Comparison of ENCODE assay signal across 28 mouse cellular contexts in genomic region chr8:110824861-110825260, GRCm38 (mm10). TPM values are rescaled to one million over a fixed set of nuclear protein-coding genes. Genes with fewer than 3 reads are reported as not detected.
DNase-seq lines count a peak whose midpoint lies in the region; ATAC-seq and TF ChIP-seq lines count a peak whose summit lies in the region.
"Had no signal": no experiment of that assay in that cellular context is flagged by ENCODE, and none has a peak within 500 bp of the region (broad histone marks: within the 10 kb centered on the region; RNA-seq: fewer than 3 reads in every experiment).

No protein-coding gene starts in this region.

- no peak for TF ChIP-seq POLR2A in myocyte (IDR thresholded peaks at IDR 0.05; ENCODE audit: insufficient read length, low read depth)

- peak overlapping the region; percentile 29 for H3K27ac ChIP-seq in gastrocnemius, adult 2 months
- no peak overlapping the region for H3K27ac ChIP-seq in hindbrain, embryonic 13.5 days
- no peak overlapping the region for H3K27ac ChIP-seq in kidney, embryonic 16.5 days (ENCODE audit: low read length)
- H3K27ac ChIP-seq: embryonic facial prominence, embryonic 10.5 days; embryonic facial prominence, embryonic 13.5 days; forebrain, embryonic 10.5 days; forebrain, embryonic 13.5 days; hindbrain, embryonic 10.5 days; hindbrain, embryonic 14.5 days; hindbrain, postnatal 0 days had no signal

- no peak for TF ChIP-seq CTCF in gastrocnemius, adult 2 months (IDR thresholded peaks at IDR 0.05)

- H3K79me2 ChIP-seq in myocyte (ENCODE audit: control insufficient read depth, insufficient read depth), result peaks cover 77% of the 10 kb centered on the region

- H3K9ac ChIP-seq in hindbrain, embryonic 13.5 days, result no peak overlapping the region
- no peak overlapping the region for H3K9ac ChIP-seq in kidney, embryonic 16.5 days (replicated peaks; ENCODE audit: low read length)
- H3K9ac ChIP-seq: embryonic facial prominence, embryonic 13.5 days; forebrain, embryonic 13.5 days; hindbrain, embryonic 14.5 days had no signal

- ATAC-seq in hindbrain, embryonic 13.5 days (ENCODE audit: low FRiP score), result no peak
- ATAC-seq in kidney, embryonic 16.5 days (ENCODE audit: low FRiP score, low TSS enrichment), result no peak
- ATAC-seq: CD4-positive, CD25-positive, alpha-beta regulatory T cell, adult 4 months; forebrain, embryonic 13.5 days; forebrain, embryonic 16.5 days; hindbrain, postnatal 0 days; inflammation-experienced regulatory T-cells, adult 6 months; intestine, embryonic 16.5 days; Patski had no signal

- H3K4me2 ChIP-seq in myocyte (ENCODE audit: low read depth), result peak overlapping the region; percentile 57
- H3K4me2 ChIP-seq in hindbrain, embryonic 13.5 days, result no peak overlapping the region
- H3K4me2 ChIP-seq in kidney, embryonic 16.5 days (replicated peaks; ENCODE audit: low read depth, low read length), result no peak overlapping the region
- H3K4me2 ChIP-seq: embryonic facial prominence, embryonic 13.5 days; forebrain, embryonic 13.5 days; heart, embryonic 11.5 days; hindbrain, embryonic 14.5 days had no signal

- H3K27me3 ChIP-seq in myocyte (ENCODE audit: control insufficient read depth, insufficient read depth, insufficient read length), result no peaks in the 10 kb centered on the region
- no peaks in the 10 kb centered on the region for H3K27me3 ChIP-seq in hindbrain, embryonic 13.5 days
- H3K27me3 ChIP-seq in kidney, embryonic 16.5 days (ENCODE audit: insufficient read depth, low read length), result no peaks in the 10 kb centered on the region
- H3K27me3 ChIP-seq: embryonic facial prominence, embryonic 13.5 days; forebrain, embryonic 13.5 days; Patski had no signal

- intact Hi-C loops in gastrocnemius, adult 2 months (cut with DNase I), result no loop called here

- 93% methylated on average over 1 of the region's 1 CpGs for WGBS in hindbrain, embryonic 13.5 days
- 88% methylated on average over 1 of the region's 1 CpGs for WGBS in kidney, embryonic 16.5 days

- peaks cover 83% of the 10 kb centered on the region for H3K36me3 ChIP-seq in myocyte (ENCODE audit: control insufficient read depth, insufficient read depth)
- peaks cover 95% of the 10 kb centered on the region for H3K36me3 ChIP-seq in hindbrain, embryonic 13.5 days
- H3K36me3 ChIP-seq in kidney, embryonic 16.5 days (ENCODE audit: insufficient read depth, low read length), result peaks cover 83% of the 10 kb centered on the region

- no peaks in the 10 kb centered on the region for H3K9me3 ChIP-seq in hindbrain, embryonic 13.5 days
- H3K9me3 ChIP-seq in kidney, embryonic 16.5 days (ENCODE audit: low read length), result no peaks in the 10 kb centered on the region
- H3K9me3 ChIP-seq: embryonic facial prominence, embryonic 10.5 days; embryonic facial prominence, embryonic 13.5 days; forebrain, embryonic 10.5 days; forebrain, embryonic 13.5 days; hindbrain, embryonic 10.5 days had no signal

- no peak for DNase-seq in gastrocnemius, adult 2 months
- DNase-seq in gastrocnemius, adult 18-20 months (ENCODE audit: low spot score), result no peak
- peak; percentile 62 for DNase-seq in brain, adult 2 months (ENCODE audit: low read depth, low spot score)
- DNase-seq: adrenal gland, adult 2 months; adrenal gland, postnatal 14 days; cerebellum, adult 11-12 months; cerebellum, adult 8-10 months; cerebellum, postnatal 10 days; cerebellum, postnatal 36 days; embryo, embryonic 11 days; gastrocnemius, postnatal 14 days; kidney, adult 18-20 months had no signal

- H3K4me1 ChIP-seq in hindbrain, embryonic 13.5 days (replicated peaks), result no peaks in the 10 kb centered on the region
- H3K4me1 ChIP-seq in kidney, embryonic 16.5 days (ENCODE audit: insufficient read depth, low read length), result no peaks in the 10 kb centered on the region
- H3K4me1 ChIP-seq: embryonic facial prominence, embryonic 10.5 days; embryonic facial prominence, embryonic 13.5 days; forebrain, embryonic 10.5 days; forebrain, embryonic 13.5 days; hindbrain, embryonic 10.5 days had no signal

- H3ac ChIP-seq in myocyte (ENCODE audit: control insufficient read depth, insufficient read length), result no peak overlapping the region

- no peak overlapping the region for H3K4me3 ChIP-seq in gastrocnemius, adult 2 months
- H3K4me3 ChIP-seq in myocyte, result no peak overlapping the region
- H3K4me3 ChIP-seq in hindbrain, embryonic 13.5 days, result no peak overlapping the region
- no peak overlapping the region for H3K4me3 ChIP-seq in kidney, embryonic 16.5 days (ENCODE audit: low read length)
- H3K4me3 ChIP-seq: embryonic facial prominence, embryonic 10.5 days; embryonic facial prominence, embryonic 13.5 days; forebrain, embryonic 10.5 days; forebrain, embryonic 13.5 days; hindbrain, embryonic 10.5 days had no signal

TF ChIP-seq in myocyte, 11 proteins besides CTCF, POLR2A, EP300 and RAD21:
- TF ChIP-seq POLR2AphosphoS2 (IDR thresholded peaks at IDR 0.05; ENCODE audit: insufficient read length, low read depth) (no peak), TCF12 (IDR thresholded peaks at IDR 0.05; ENCODE audit: insufficient read depth, poor library complexity, severe bottlenecking) (no peak), E2F4 (IDR thresholded peaks at IDR 0.05; ENCODE audit: insufficient read depth) (no peak), CEBPB (IDR thresholded peaks at IDR 0.05; ENCODE audit: insufficient read depth, poor library complexity, severe bottlenecking) (no peak), MYOD1 (IDR thresholded peaks at IDR 0.05; ENCODE audit: control insufficient read depth in 1 of 3, insufficient read length in 2 of 3, low read depth in 2 of 3) (no peak), SRF (IDR thresholded peaks at IDR 0.05; ENCODE audit: control insufficient read depth, insufficient read length, low read depth) (no peak), TCF3 (IDR thresholded peaks at IDR 0.05; ENCODE audit: insufficient read length, low read depth) (no peak), MAX (IDR thresholded peaks at IDR 0.05; ENCODE audit: low read depth) (no peak), MYOG (IDR thresholded peaks at IDR 0.05; ENCODE audit: control insufficient read depth in 1 of 3, insufficient read depth in 1 of 3, insufficient read length in 2 of 3, low read depth in 2 of 3) (no peak), REST (IDR thresholded peaks at IDR 0.05; ENCODE audit: insufficient read depth, insufficient read length) (no peak), USF1 (IDR thresholded peaks at IDR 0.05; ENCODE audit: low read depth) (no peak)

RNA-seq across cellular contexts. Expression of gene Il34, which starts 19.1 kb away (rescaled TPM):
- total RNA-seq in gastrocnemius, adult 2 months (2021), result 1 to 10 TPM; 5.2 TPM
- total RNA-seq in gastrocnemius, adult 18-20 months (2021), result 1 to 10 TPM; 5.2 to 5.7 TPM
- 13.4 TPM for polyA plus RNA-seq in myocyte (2012; fragmentation: generic; extraction: Trizol)
- polyA plus RNA-seq in hindbrain, embryonic 13.5 days (2015; fragmentation: Nextera tagmentation; extraction: Ambion mirVana), result 2.7 and 2.8 TPM in 2 replicates
- 3.0 and 3.2 TPM in 2 replicates for polyA plus RNA-seq in kidney, embryonic 16.5 days (2015; fragmentation: Nextera tagmentation; extraction: Ambion mirVana)
- polyA plus RNA-seq: CD4-positive, CD25-positive, alpha-beta regulatory T cell, adult 4 months; inflammation-experienced regulatory T-cells, adult 6 months had no signal

RNA-seq across cellular contexts. Expression of gene Cog4, which starts 21.5 kb away (rescaled TPM):
- total RNA-seq in gastrocnemius, adult 2 months (2021), result 10 to 100 TPM; 60.3 to 64.2 TPM
- 10 to 100 TPM; 63.7 to 63.8 TPM for total RNA-seq in gastrocnemius, adult 18-20 months (2021)
- 71.6 TPM for polyA plus RNA-seq in myocyte (2012; fragmentation: generic; extraction: Trizol)
- polyA plus RNA-seq in hindbrain, embryonic 13.5 days (2015; fragmentation: Nextera tagmentation; extraction: Ambion mirVana), result 71.9 and 77.8 TPM in 2 replicates
- 86.9 and 88.5 TPM in 2 replicates for polyA plus RNA-seq in kidney, embryonic 16.5 days (2015; fragmentation: Nextera tagmentation; extraction: Ambion mirVana)

RNA-seq across cellular contexts. Expression of gene Sf3b3, which starts 21.7 kb away (rescaled TPM):
- total RNA-seq in gastrocnemius, adult 2 months (2021), result 10 to 100 TPM; 16.9 to 19.7 TPM
- 10 to 100 TPM; 13.2 to 16.1 TPM for total RNA-seq in gastrocnemius, adult 18-20 months (2021)
- 47.7 TPM for polyA plus RNA-seq in myocyte (2012; fragmentation: generic; extraction: Trizol)
- polyA plus RNA-seq in hindbrain, embryonic 13.5 days (2015; fragmentation: Nextera tagmentation; extraction: Ambion mirVana), result 106 and 109 TPM in 2 replicates
- 175 and 182 TPM in 2 replicates for polyA plus RNA-seq in kidney, embryonic 16.5 days (2015; fragmentation: Nextera tagmentation; extraction: Ambion mirVana)
